Mouse (Mus musculus) spleen, adult 2 months (tissue): ENCODE measurements around the gene Naa15. TPM values are rescaled to one million over a fixed set of nuclear protein-coding genes. Genes with fewer than 3 reads are reported as not detected.

Source experiments
- DNase-seq, 2 experiments: peaks; one replicate each; pipeline versions ENCODE4 v3.0.0 to v3.0.0-alpha.2; 2012 to 2021; ENCODE audit warnings: low spot score in 2 of 2, low read depth in 1 of 2
- H3K27ac ChIP-seq: fragments of 200-500 bp; 2 replicates; pipeline ENCODE4 v1.5.1; 2012; ENCODE audit warnings: low read length, inconsistent platforms; ENCODE audit not compliant: insufficient read depth
- H3K27me3 ChIP-seq: fragments of 200-500 bp; 2 replicates; pipeline ENCODE4 v1.6.1; 2012; ENCODE audit warnings: mild to moderate bottlenecking, moderate library complexity, low read length, inconsistent platforms; ENCODE audit not compliant: control insufficient read depth, insufficient read depth
- H3K36me3 ChIP-seq: fragments of 200-500 bp; 2 replicates; pipeline ENCODE4 v1.6.1; 2012; ENCODE audit warnings: mild to moderate bottlenecking, low read length, inconsistent platforms; ENCODE audit not compliant: control insufficient read depth, insufficient read depth
- H3K4me1 ChIP-seq: fragments of 200-500 bp; 2 replicates; pipeline ENCODE4 v1.6.1; 2011; ENCODE audit warnings: inconsistent platforms; ENCODE audit not compliant: control insufficient read depth, insufficient read depth, insufficient read length
- H3K4me3 ChIP-seq: fragments of 200-500 bp; 2 replicates; pipeline ENCODE4 v1.5.1; 2011; ENCODE audit warnings: mild to moderate bottlenecking, inconsistent platforms; ENCODE audit not compliant: insufficient read depth, insufficient read length; ENCODE audit errors: extremely low read depth
- CTCF ChIP-seq: fragments of 200-500 bp; IDR thresholded peaks from 2 replicates; pipeline ENCODE4 v1.5.1; 2011; ENCODE audit warnings: mild to moderate bottlenecking, inconsistent platforms; ENCODE audit not compliant: insufficient read depth, insufficient read length, insufficient replicate concordance; ENCODE audit errors: extremely low read depth
- POLR2A ChIP-seq: fragments of 200-500 bp; IDR thresholded peaks from 2 replicates; pipeline ENCODE4 v1.6.1; 2011; ENCODE audit warnings: low read depth, low read length, inconsistent platforms
- WGBS: fragments of 180-500 bp; shearing (Covaris S2); methylation state at CpG from one replicate; pipeline ENCODE4 v1.1.7; 2018; 5-methylcytosine and 5-hydroxymethylcytosine counted together
- polyA plus RNA-seq: library from polyadenylated mRNA; depleted of rRNA; stranded (reverse); fragments of >200 nt; gene quantifications from 2 replicates; pipeline ENCODE4 v1.2.3, GENCODE M21; 2012

Gene Naa15
- polyA plus RNA-seq, 1 experiment = 2.1 TPM

- TF ChIP-seq POLR2A (peak; percentile 90), CTCF (no peak)
- DNase-seq = peak; percentile 94
- H3K36me3 ChIP-seq = no peaks in the 10 kb centered on the region
- H3K4me3 ChIP-seq = peak within 1 kb of the TSS; percentile 87
- peak within 1 kb of the TSS; percentile 97 for H3K27ac ChIP-seq
- H3K27me3 ChIP-seq = no peaks in the 10 kb centered on the region
- peaks cover 7% of the 10 kb centered on the region; the same call in 1 of the 2 replicates for H3K4me1 ChIP-seq
- WGBS = under 1% methylated on average over 62 of the region's 70 CpGs
Observed at GRCm38 (mm10) chr3:51483741-51484359, 68.9 kb downstream of the Naa15 start, which contains the start of gene Rab33b. Rab33b (plus strand) TSS chr3:51483920.

GRCm38 (mm10) chr3:51484370-51484769 is 69.4 kb downstream of the Naa15 start:
- DNase-seq = no peak
- Histone ChIP-seq H3K36me3 (no peaks in the 10 kb centered on the region), H3K4me3 (peak overlapping the region; percentile 87), H3K27ac (peak overlapping the region; percentile 97), H3K4me1 (peaks cover 7% of the 10 kb centered on the region; the same call in 1 of the 2 replicates), H3K27me3 (no peaks in the 10 kb centered on the region)
- no peak for TF ChIP-seq POLR2A
- no peak for TF ChIP-seq CTCF
- WGBS = under 1% methylated on average over 33 of the region's 33 CpGs

- DNase-seq = no peak
- Histone ChIP-seq H3K4me1 (peaks cover 7% of the 10 kb centered on the region; the same call in 1 of the 2 replicates), H3K4me3 (no peak overlapping the region), H3K27ac (no peak overlapping the region), H3K27me3 (no peaks in the 10 kb centered on the region), H3K36me3 (no peaks in the 10 kb centered on the region)
- TF ChIP-seq POLR2A = no peak
- WGBS = 57% methylated on average over 4 of the region's 4 CpGs
Observed at GRCm38 (mm10) chr3:51485347-51485746, 70.4 kb downstream of the Naa15 start.

GRCm38 (mm10) chr3:51486491-51487195 is 71.7 kb downstream of the Naa15 start:
- Histone ChIP-seq H3K4me3 (no peak overlapping the region), H3K27me3 (no peaks in the 10 kb centered on the region), H3K4me1 (peaks cover 7% of the 10 kb centered on the region; the same call in 1 of the 2 replicates), H3K36me3 (peaks cover 1% of the 10 kb centered on the region; the same call in 1 of the 2 replicates), H3K27ac (no peak overlapping the region)
- 92% methylated on average over 4 of the region's 4 CpGs for WGBS
- no peak for DNase-seq
- TF ChIP-seq CTCF (no peak), POLR2A (no peak)

GRCm38 (mm10) chr3:51490088-51490753 is 75.3 kb downstream of the Naa15 start:
- H3K4me3 ChIP-seq = no peak overlapping the region
- peaks cover 9% of the 10 kb centered on the region for H3K36me3 ChIP-seq
- H3K27ac ChIP-seq = no peak overlapping the region
- no peaks in the 10 kb centered on the region for H3K27me3 ChIP-seq
- TF ChIP-seq POLR2A (no peak), CTCF (no peak)
- no peak for DNase-seq
- peaks cover 4% of the 10 kb centered on the region; the same call in 1 of the 2 replicates for H3K4me1 ChIP-seq
- 84% methylated on average over 7 of the region's 7 CpGs for WGBS

GRCm38 (mm10) chr3:51493272-51493838 is 78.4 kb downstream of the Naa15 start:
- Histone ChIP-seq H3K27ac (no peak overlapping the region), H3K4me3 (no peak overlapping the region), H3K4me1 (no peaks in the 10 kb centered on the region), H3K27me3 (no peaks in the 10 kb centered on the region), H3K36me3 (peaks cover 9% of the 10 kb centered on the region)
- WGBS = 94% methylated on average over 13 of the region's 13 CpGs
- no peak for DNase-seq
- TF ChIP-seq POLR2A = no peak
- no peak for TF ChIP-seq CTCF
